Mouse (Mus musculus) limb, embryonic 14.5 days (tissue): ENCODE measurements around the gene Chst3. TPM values are rescaled to one million over a fixed set of nuclear protein-coding genes. Genes with fewer than 3 reads are reported as not detected.
"Not testable (repeated sequence)": the region's sequence is repeated elsewhere in the genome, so short reads cannot be mapped to it uniquely, and the experiment has no call there.

ENCODE experiments used
- ATAC-seq: fragments of 200-750 bp; cut with Nextera tagmentation; 2 replicates; pipeline ENCODE4 v1.8.0; 2017; ENCODE audit warnings: low read depth, moderate number of reproducible peaks, moderate TSS enrichment; ENCODE audit not compliant: low FRiP score
- DNase-seq: peaks from one replicate; pipeline ENCODE4 v3.0.0-alpha.2; 2015; ENCODE audit warnings: low spot score
- H3K27ac ChIP-seq: fragments of 300-500 bp; sonication (generic); replicated peaks from 2 replicates; pipeline ENCODE4 v1.5.1; 2014; ENCODE audit warnings: low read depth, mild to moderate bottlenecking, low read length, moderate library complexity, mixed read lengths
- H3K27me3 ChIP-seq: fragments of 300-500 bp; sonication (generic); 2 replicates; pipeline ENCODE4 v1.6.1; 2014; ENCODE audit warnings: low read length, mixed read lengths; ENCODE audit not compliant: control insufficient read depth, insufficient read depth
- H3K36me3 ChIP-seq: fragments of 300-500 bp; sonication (generic); 2 replicates; pipeline ENCODE4 v1.6.1; 2014; ENCODE audit warnings: mild to moderate bottlenecking, low read length, moderate library complexity, mixed read lengths; ENCODE audit not compliant: control insufficient read depth, insufficient read depth
- H3K4me1 ChIP-seq: fragments of 300-500 bp; sonication (generic); 2 replicates; pipeline ENCODE4 v1.6.1; 2014; ENCODE audit warnings: antibody characterized with exemption, low read length, mixed read lengths; ENCODE audit not compliant: control insufficient read depth, insufficient read depth
- H3K4me2 ChIP-seq: fragments of 300-500 bp; sonication (generic); replicated peaks from 2 replicates; pipeline ENCODE4 v1.6.1; 2014; ENCODE audit warnings: low read depth, mild to moderate bottlenecking, low read length, moderate library complexity; ENCODE audit not compliant: severe bottlenecking
- H3K4me3 ChIP-seq: fragments of 300-500 bp; sonication (generic); replicated peaks from 2 replicates; pipeline ENCODE4 v1.5.1; 2014; ENCODE audit warnings: low read length
- H3K9ac ChIP-seq: fragments of 300-500 bp; sonication (generic); 2 replicates; pipeline ENCODE4 v1.6.1; 2014; ENCODE audit warnings: mild to moderate bottlenecking, low read depth, low read length, moderate library complexity; ENCODE audit not compliant: severe bottlenecking
- H3K9me3 ChIP-seq: fragments of 300-500 bp; sonication (generic); 2 replicates; pipeline ENCODE4 v1.6.1; 2016; ENCODE audit warnings: low read length; ENCODE audit not compliant: control insufficient read depth
- POLR2A ChIP-seq: fragments of 200-500 bp; IDR thresholded peaks from 2 replicates; pipeline ENCODE4 v1.8.0; 2012; ENCODE audit warnings: inconsistent platforms, mild to moderate bottlenecking, moderate library complexity, borderline replicate concordance; ENCODE audit not compliant: insufficient read depth, insufficient read length; ENCODE audit errors: extremely low read depth
- WGBS: fragments of 180-500 bp; shearing (Covaris S2); extraction: QIAGEN DNeasy Blood & Tissue Kit; methylation state at CpG from one replicate; pipeline ENCODE4 v1.1.7; 2014; 5-methylcytosine and 5-hydroxymethylcytosine counted together
- polyA plus RNA-seq, 2 experiments: library from polyadenylated mRNA; depleted of rRNA in 1 of 2; stranded (reverse) in 1 of 2; unstranded in 1 of 2; fragments of >200 nt; fragmentation: Nextera tagmentation in 1 of 2; extraction: Ambion mirVana in 1 of 2; gene quantifications; 2 replicates each; pipeline versions ENCODE4 v1.2.1 to v1.2.3; 2012 to 2014

The Chst3 gene
- polyA plus RNA-seq, 2 experiments, result 2.0 to 7.7 TPM

DNA sequence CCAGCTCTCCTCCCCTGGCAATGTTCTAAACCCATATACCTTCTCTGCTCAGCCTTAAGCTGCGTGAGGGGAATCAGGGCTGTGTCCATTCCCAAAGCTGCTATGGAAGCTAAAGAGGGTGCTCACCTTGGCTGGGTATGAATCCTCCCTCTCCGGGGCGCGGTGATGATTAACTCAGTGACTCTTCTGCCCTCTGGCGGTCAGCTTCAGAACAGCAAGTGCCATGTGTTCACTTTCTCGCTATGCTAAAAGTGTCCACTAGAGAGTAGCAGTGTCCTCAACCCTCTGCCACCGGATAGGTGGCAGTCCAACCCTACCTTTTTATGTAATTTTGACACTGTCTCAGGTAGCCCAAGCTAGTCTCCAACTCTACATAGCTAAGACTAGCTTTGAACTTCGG lies 26.0 kb upstream of the Chst3 start:
- DNase-seq (peak; percentile 95), ATAC-seq (0 out of 2 replicates have a peak, but pooled peaks have one; percentile 37)
- 4% methylated on average over 6 of the region's 8 CpGs for WGBS
- Histone ChIP-seq H3K4me1 (no peaks in the 10 kb centered on the region), H3K9me3 (no peaks in the 10 kb centered on the region), H3K9ac (no peak overlapping the region), H3K4me3 (no peak overlapping the region), H3K36me3 (no peaks in the 10 kb centered on the region), H3K4me2 (no peak overlapping the region), H3K27me3 (no peaks in the 10 kb centered on the region), H3K27ac (no peak overlapping the region)
- TF ChIP-seq POLR2A, result peak; percentile 44; the same call in 1 of the 2 replicates

DNA sequence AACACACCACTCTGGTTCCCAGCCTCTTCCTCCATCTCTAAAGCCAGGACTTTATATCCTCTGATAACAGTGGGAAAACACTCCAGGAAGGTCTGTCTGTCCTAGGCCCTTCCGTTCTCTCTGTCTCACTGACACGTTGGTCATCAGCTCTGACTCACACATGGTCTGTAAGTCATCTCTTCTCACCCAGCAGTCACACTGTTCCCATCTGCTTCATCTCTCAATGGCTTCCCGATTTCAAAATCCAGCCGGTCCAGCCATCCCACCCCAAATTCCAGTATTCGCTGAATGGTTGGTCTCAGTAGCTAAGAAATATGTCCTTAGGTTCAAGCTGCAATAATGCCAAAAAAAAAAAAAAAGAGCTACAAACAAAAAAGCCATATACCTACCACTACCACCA lies 24.9 kb upstream of the Chst3 start:
- TF ChIP-seq POLR2A, result no peak
- Histone ChIP-seq H3K9me3 (no peaks in the 10 kb centered on the region), H3K36me3 (no peaks in the 10 kb centered on the region), H3K4me3 (no peak overlapping the region), H3K4me2 (no peak overlapping the region), H3K27ac (no peak overlapping the region), H3K9ac (no peak overlapping the region), H3K27me3 (no peaks in the 10 kb centered on the region), H3K4me1 (no peaks in the 10 kb centered on the region)
- ATAC-seq (no peak), DNase-seq (no peak)
- 86% methylated on average over 5 of the region's 5 CpGs for WGBS

DNA sequence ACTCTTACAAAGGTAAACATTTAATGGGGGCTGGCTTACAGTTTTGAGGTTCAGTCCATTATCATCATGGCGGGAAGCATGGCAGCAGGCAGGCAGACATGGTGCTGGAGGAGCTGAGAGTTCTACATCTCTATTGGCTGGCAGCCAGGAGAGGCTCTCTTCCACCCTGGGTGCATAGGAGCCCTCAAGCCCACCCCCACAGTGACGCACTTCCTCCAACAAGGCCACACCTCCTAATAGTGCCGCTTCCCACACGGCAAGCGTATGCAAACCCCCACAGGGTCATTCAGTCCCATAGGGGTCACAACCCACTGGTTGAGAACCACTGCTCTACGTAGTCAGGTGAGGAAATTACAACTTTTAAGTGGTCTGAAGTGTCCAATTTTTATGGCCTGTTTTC lies 21.4 kb upstream of the Chst3 start:
- Histone ChIP-seq H3K9ac (no peak overlapping the region), H3K4me2 (no peak overlapping the region), H3K27me3 (no peaks in the 10 kb centered on the region), H3K36me3 (no peaks in the 10 kb centered on the region), H3K4me1 (no peaks in the 10 kb centered on the region), H3K9me3 (no peaks in the 10 kb centered on the region), H3K27ac (no peak overlapping the region), H3K4me3 (no peak overlapping the region)
- DNase-seq (no peak), ATAC-seq (no peak)
- WGBS, result 73% methylated on average over 6 of the region's 6 CpGs
- TF ChIP-seq POLR2A, result no peak

DNA sequence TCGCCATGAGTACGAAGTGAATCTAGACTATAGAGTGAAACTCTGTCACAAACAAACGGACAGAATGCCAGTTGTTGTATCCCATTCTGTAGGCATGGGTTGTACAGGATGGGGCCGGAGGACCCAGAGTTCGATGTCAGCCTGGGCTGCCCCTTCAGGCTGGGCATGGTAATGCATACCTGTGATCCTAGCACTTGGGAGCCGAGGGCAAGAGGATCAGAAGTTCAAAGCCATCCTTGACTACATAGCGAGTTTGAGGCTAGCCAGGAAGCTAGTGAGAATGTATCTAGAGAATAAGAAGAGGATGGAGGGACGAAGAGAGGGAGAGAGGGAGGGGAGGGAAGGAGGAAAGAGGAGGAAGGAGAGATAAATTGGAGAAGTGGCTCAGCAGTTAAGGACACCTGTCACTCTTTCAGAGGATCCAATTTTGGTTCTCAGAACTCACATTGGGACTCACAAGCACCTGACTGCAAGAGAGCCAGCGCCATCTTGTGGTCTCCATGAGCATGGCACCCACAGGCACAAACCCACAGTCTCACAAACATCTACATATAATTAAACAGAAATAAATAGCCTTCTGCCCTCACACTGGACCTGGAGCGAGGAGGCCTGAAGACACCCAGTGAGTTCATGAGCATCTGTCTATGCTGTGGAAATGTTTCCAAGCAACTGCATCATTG lies 18.6 kb upstream of the Chst3 start:
- no peak for ATAC-seq
- Histone ChIP-seq H3K4me1 (no peaks in the 10 kb centered on the region), H3K36me3 (no peaks in the 10 kb centered on the region), H3K9me3 (no peaks in the 10 kb centered on the region), H3K4me2 (no peak overlapping the region), H3K27ac (no peak overlapping the region), H3K9ac (no peak overlapping the region), H3K27me3 (no peaks in the 10 kb centered on the region), H3K4me3 (no peak overlapping the region)
- no peak for DNase-seq
- TF ChIP-seq POLR2A, result no peak
- 64% methylated on average over 10 of the region's 10 CpGs for WGBS

DNA sequence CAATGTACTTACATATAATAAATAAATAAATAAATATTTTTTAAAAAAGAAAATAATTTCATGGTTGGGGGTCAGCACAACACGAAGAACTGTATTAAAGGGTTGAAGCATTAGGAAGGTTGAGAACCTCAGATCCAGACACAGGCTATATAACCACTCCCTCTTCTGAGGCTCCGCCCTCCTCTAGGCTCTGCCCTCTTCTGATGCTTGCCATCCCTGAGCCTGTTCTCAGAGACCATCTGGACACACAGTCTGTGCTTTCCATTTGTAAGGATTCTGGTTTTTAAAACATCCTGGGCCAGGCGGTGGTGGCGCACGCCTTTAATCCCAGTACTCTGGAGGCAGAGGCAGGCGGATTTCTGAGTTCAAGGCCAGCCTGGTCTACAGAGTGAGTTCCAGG lies 16.8 kb upstream of the Chst3 start:
- 95% methylated on average over 6 of the region's 6 CpGs for WGBS
- not testable (repeated sequence) for H3K4me3 ChIP-seq, H3K27me3 ChIP-seq, H3K36me3 ChIP-seq, H3K9ac ChIP-seq, H3K4me2 ChIP-seq, ATAC-seq, DNase-seq, H3K9me3 ChIP-seq, H3K27ac ChIP-seq, H3K4me1 ChIP-seq

DNA sequence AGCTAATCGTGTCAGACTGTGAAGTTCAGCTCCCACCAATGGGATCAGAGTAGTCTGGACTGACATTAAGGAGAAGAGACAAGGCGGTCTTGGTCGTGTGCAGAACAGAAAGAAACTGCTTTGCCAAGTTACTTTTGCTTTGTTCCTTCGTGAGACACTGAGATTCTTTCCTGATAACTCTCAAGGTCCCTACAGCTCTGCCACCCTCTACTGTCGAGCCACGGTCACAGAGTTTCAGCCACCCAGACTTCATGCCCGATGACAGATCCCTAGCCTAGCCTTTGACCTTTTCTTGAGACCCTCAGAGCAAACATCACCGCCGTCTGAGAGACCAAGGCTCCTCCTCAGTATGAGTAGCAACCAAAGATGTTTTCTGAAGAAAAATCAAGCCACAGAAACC lies 14.9 kb upstream of the Chst3 start:
- 79% methylated on average over 9 of the region's 9 CpGs for WGBS
- Histone ChIP-seq H3K9me3 (no peaks in the 10 kb centered on the region), H3K27me3 (no peaks in the 10 kb centered on the region), H3K4me1 (no peaks in the 10 kb centered on the region), H3K4me2 (no peak overlapping the region), H3K4me3 (no peak overlapping the region), H3K36me3 (no peaks in the 10 kb centered on the region), H3K9ac (no peak overlapping the region), H3K27ac (no peak overlapping the region)
- DNase-seq (no peak), ATAC-seq (no peak)
- TF ChIP-seq POLR2A, result no peak
